Mouse (Mus musculus): Measurements from ENCODE around the gene Wdr90.

- TF ChIP-seq POLR2A (IDR thresholded peaks at IDR 0.05; ENCODE audit: insufficient read depth, low read depth, low read length) (no peak), CTCF (IDR thresholded peaks at IDR 0.05; ENCODE audit: insufficient read depth, low read depth, low read length) (no peak)
Observed at GRCm38 (mm10) chr17:25866172-25866571, 4.9 kb upstream of the Wdr90 start.

All from olfactory bulb, adult 2 months (tissue).